8 mouse cellular contexts compared by ENCODE assay signal in the genomic region with DNA sequence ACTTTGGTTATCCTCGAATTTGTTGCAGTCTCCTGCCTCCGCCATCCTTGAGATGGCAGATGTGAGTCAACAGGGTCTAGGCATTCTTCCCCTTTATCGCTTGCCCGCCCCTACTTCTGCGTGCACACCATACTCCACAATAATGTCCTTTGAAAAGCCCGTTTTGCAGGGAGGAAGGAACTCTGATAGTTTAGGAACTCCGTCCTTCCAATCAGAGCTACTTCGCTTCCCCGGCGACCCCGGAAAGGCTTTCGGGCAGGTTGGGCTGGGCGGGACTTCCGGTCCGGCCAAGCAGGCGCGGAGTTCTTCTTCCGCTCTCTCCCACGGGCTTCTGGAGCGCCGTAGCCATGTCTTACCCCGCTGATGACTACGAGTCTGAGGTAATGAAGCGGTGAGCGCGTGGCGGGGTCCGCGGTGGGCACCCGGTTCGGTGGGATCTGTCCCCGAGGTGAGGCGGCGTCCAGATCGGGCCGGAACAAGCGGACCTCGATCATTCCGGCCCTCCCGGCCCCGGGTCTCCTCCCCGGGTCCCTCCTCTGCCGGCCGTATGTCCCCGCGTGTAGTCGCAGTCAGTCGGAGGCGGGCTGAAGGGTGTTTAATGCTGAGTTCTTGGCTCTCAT. TPM values are rescaled to one million over a fixed set of nuclear protein-coding genes. Genes with fewer than 3 reads are reported as not detected.
DNase-seq lines count a peak whose midpoint lies in the region; ATAC-seq and TF ChIP-seq lines count a peak whose summit lies in the region.

A gene (plus strand): TSS at position 267 of the 620 bp plus-strand sequence.

- peak; percentile 23; the same call in 1 of the 2 replicates for TF ChIP-seq CTCF in gastrocnemius, adult 2 months (IDR thresholded peaks at IDR 0.05)
- peak; percentile 30; the same call in 1 of the 2 replicates for TF ChIP-seq CTCF in hindbrain, postnatal 0 days (IDR thresholded peaks at IDR 0.05; ENCODE audit: low read depth)

- peak within 1 kb of the TSS; percentile 90 for H3K4me2 ChIP-seq in hindbrain, postnatal 0 days (ENCODE audit: low read depth, low read length)

- no peaks in the 10 kb centered on the region for H3K27me3 ChIP-seq in hindbrain, postnatal 0 days (ENCODE audit: insufficient read depth, low read length)

- H3K9me3 ChIP-seq in hindbrain, postnatal 0 days (ENCODE audit: low read length) = no peaks in the 10 kb centered on the region

- DNase-seq in ZHBTc4 (ENCODE audit: low read depth, low spot score) = peak; percentile 93
- peak; percentile 60 to 79 for DNase-seq in cerebellum, postnatal 4 days (ENCODE audit: low spot score in 2 of 2)
- peak; percentile 93 for DNase-seq in gastrocnemius, adult 2 months
- DNase-seq in hindbrain, postnatal 0 days (ENCODE audit: low spot score) = peak; percentile 93
- DNase-seq in left cerebral cortex, adult 9 months (ENCODE audit: low spot score in 2 of 2) = peak; percentile 65 to 85
- DNase-seq in right cerebral cortex, postnatal 14 days = peak; percentile 88
- DNase-seq in urinary bladder, postnatal 36 days (ENCODE audit: low spot score in 2 of 2) = peak; percentile 82 to 90

- H3K4me3 ChIP-seq in gastrocnemius, adult 2 months = peak within 1 kb of the TSS; percentile 76
- peak within 1 kb of the TSS; percentile 73 for H3K4me3 ChIP-seq in hindbrain, postnatal 0 days (ENCODE audit: low read length)

- H3K36me3 ChIP-seq in hindbrain, postnatal 0 days (ENCODE audit: insufficient read depth, low read length) = peaks cover 35% of the 10 kb centered on the region

- H3K27ac ChIP-seq in gastrocnemius, adult 2 months = peak within 1 kb of the TSS; percentile 83
- peak within 1 kb of the TSS; percentile 72 for H3K27ac ChIP-seq in hindbrain, postnatal 0 days

- peaks cover 4% of the 10 kb centered on the region; the same call in 1 of the 2 replicates for H3K4me1 ChIP-seq in hindbrain, postnatal 0 days (ENCODE audit: insufficient read depth, low read length)

- WGBS in hindbrain, postnatal 0 days = under 1% methylated on average over 49 of the region's 49 CpGs

- peak within 1 kb of the TSS; percentile 79 for H3K9ac ChIP-seq in hindbrain, postnatal 0 days (replicated peaks; ENCODE audit: low read length)

- peak; percentile 91 for ATAC-seq in hindbrain, postnatal 0 days
- ATAC-seq in megakaryocyte progenitor cell, adult 5-6 weeks (replicated peaks; ENCODE audit: poor library complexity) = peak; percentile 90

- intact Hi-C loops in gastrocnemius, adult 2 months (cut with DNase I) = loop anchor here (1.0 to 5.0 kb wide), 2 partner anchors 13 to 163 kb away; a partner anchor contains a TSS

RNA-seq across cellular contexts. Expression of the gene that starts here (rescaled TPM):
- 10 to 100 TPM; 53.6 to 54.0 TPM for total RNA-seq in gastrocnemius, adult 2 months (2021)
- 221 and 229 TPM in 2 replicates for total RNA-seq in hindbrain, postnatal 0 days (2014; rRNA removed)
- 163 and 164 TPM in 2 replicates for polyA plus RNA-seq in hindbrain, postnatal 0 days (2015; fragmentation: Nextera tagmentation; extraction: Ambion mirVana)
- total RNA-seq in megakaryocyte progenitor cell, adult 5-6 weeks (2015) = 192 and 203 TPM in 2 replicates
- 259 and 271 TPM in 2 replicates for total RNA-seq in megakaryocyte progenitor cell, adult 5-6 weeks (2017)

Comparison
In these comparisons a context has a peak if more than half of its experiments do, and no peak if none do; other contexts are left out.
1. Peak in every context shown above with its lines: DNase-seq, ATAC-seq, H3K4me3 ChIP-seq and H3K27ac ChIP-seq.